Mouse (Mus musculus) embryonic facial prominence, embryonic 15.5 days (tissue): Measurements from ENCODE around the gene Gm10271. TPM values are rescaled to one million over a fixed set of nuclear protein-coding genes. Genes with fewer than 3 reads are reported as not detected.

Experiments
- ATAC-seq: fragments of 200-750 bp; cut with Nextera tagmentation; 2 replicates; pipeline ENCODE4 v1.8.0; 2017; ENCODE audit warnings: low read depth, moderate TSS enrichment; ENCODE audit not compliant: insufficient number of reproducible peaks, low FRiP score, low TSS enrichment
- H3K27ac ChIP-seq: fragments of 300-500 bp; sonication (generic); replicated peaks from 2 replicates; pipeline ENCODE4 v1.5.1; 2015; ENCODE audit warnings: mild to moderate bottlenecking, inconsistent platforms
- H3K27me3 ChIP-seq: fragments of 300-500 bp; sonication (generic); 2 replicates; pipeline ENCODE4 v1.6.1; 2015; ENCODE audit warnings: inconsistent platforms
- H3K36me3 ChIP-seq: fragments of 300-500 bp; sonication (generic); 2 replicates; pipeline ENCODE4 v1.6.1; 2015; ENCODE audit warnings: mild to moderate bottlenecking, inconsistent platforms
- H3K4me1 ChIP-seq: fragments of 300-500 bp; sonication (generic); 2 replicates; pipeline ENCODE4 v1.6.1; 2015; ENCODE audit warnings: inconsistent platforms
- H3K4me2 ChIP-seq: fragments of 300-500 bp; sonication (generic); replicated peaks from 2 replicates; pipeline ENCODE4 v1.6.1; 2015; ENCODE audit warnings: mild to moderate bottlenecking, inconsistent platforms
- H3K4me3 ChIP-seq: fragments of 300-500 bp; sonication (generic); replicated peaks from 2 replicates; pipeline ENCODE4 v1.5.1; 2015; ENCODE audit warnings: mild to moderate bottlenecking, inconsistent platforms
- H3K9ac ChIP-seq: fragments of 300-500 bp; sonication (generic); 2 replicates; pipeline ENCODE4 v1.6.1; 2015; ENCODE audit warnings: inconsistent platforms
- H3K9me3 ChIP-seq: fragments of 300-500 bp; sonication (generic); replicated peaks from 2 replicates; pipeline ENCODE4 v1.6.1; 2016; ENCODE audit warnings: inconsistent platforms
- WGBS: fragments of 180-500 bp; shearing (Covaris S2); methylation state at CpG from one replicate; pipeline ENCODE4 v1.1.7; 2015; 5-methylcytosine and 5-hydroxymethylcytosine counted together
- polyA plus RNA-seq: library from polyadenylated mRNA; unstranded; fragments of >200 nt; fragmentation: Nextera tagmentation; extraction: Ambion mirVana; gene quantifications from 2 replicates; pipeline ENCODE4 v1.2.1, GENCODE M21; 2015

Gm10271 gene
- not detected in 2 replicates for polyA plus RNA-seq

GRCm38 (mm10) chr10:116972509-116972908 lies at the start of gene Gm10271:
Gene Gm10271 (minus strand): TSS chr10:116972609.
- 95% methylated on average over 6 of the region's 6 CpGs for WGBS
- no peaks in the 10 kb centered on the region for H3K27me3 ChIP-seq
- no peak within 1 kb of the TSS for H3K4me3 ChIP-seq
- no peak within 1 kb of the TSS for H3K27ac ChIP-seq
- no peak for ATAC-seq
- H3K9ac ChIP-seq: no peak within 1 kb of the TSS
- H3K4me2 ChIP-seq: no peak within 1 kb of the TSS
- no peaks in the 10 kb centered on the region for H3K9me3 ChIP-seq
- no peaks in the 10 kb centered on the region for H3K36me3 ChIP-seq
- H3K4me1 ChIP-seq: no peaks in the 10 kb centered on the region

GRCm38 (mm10) chr10:117021020-117021754 lies 48.8 kb upstream of the Gm10271 start:
- 11% methylated on average over 21 of the region's 21 CpGs for WGBS
- H3K4me1 ChIP-seq: no peaks in the 10 kb centered on the region
- H3K36me3 ChIP-seq: no peaks in the 10 kb centered on the region
- H3K9me3 ChIP-seq: no peaks in the 10 kb centered on the region
- no peak overlapping the region for H3K9ac ChIP-seq
- H3K4me2 ChIP-seq: no peak overlapping the region
- H3K27ac ChIP-seq: no peak overlapping the region
- H3K4me3 ChIP-seq: no peak overlapping the region
- ATAC-seq: peak; percentile 73
- 0 out of 2 replicates have a peak, but pooled peaks cover 6% of the 10 kb centered on the region for H3K27me3 ChIP-seq

DNA sequence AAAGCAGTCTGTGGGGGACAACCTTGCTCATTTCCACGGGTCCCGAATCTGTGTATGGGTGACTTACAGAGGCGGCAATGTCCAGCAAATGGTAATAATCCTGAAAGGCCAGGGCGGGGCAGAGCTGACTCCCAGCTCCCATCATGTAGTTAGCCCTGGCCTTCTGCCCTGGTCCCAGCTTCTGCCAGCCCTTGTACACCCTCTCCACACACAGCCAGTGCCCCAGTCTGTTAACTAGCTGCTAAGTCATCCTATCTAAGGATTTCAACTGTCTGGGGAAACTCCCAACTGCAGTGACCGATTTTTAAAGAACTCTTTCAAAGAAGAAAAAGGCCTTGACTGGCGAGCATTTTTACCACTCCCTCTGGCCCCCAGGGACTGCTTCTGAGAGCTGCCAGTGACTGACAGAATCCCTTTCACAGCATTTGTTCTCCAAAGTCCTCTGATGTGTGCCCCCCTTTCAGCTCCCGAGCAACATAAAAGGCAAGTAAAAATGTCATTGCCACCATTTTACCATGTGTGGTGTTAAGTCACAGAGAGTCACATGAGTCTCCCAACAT lies 46.0 kb upstream of the Gm10271 start:
- Histone ChIP-seq H3K4me2 (no peak overlapping the region), H3K4me3 (no peak overlapping the region), H3K27ac (no peak overlapping the region), H3K9ac (no peak overlapping the region), H3K4me1 (no peaks in the 10 kb centered on the region), H3K9me3 (no peaks in the 10 kb centered on the region), H3K36me3 (no peaks in the 10 kb centered on the region), H3K27me3 (no peaks in the 10 kb centered on the region)
- no peak for ATAC-seq
- WGBS: 53% methylated on average over 7 of the region's 7 CpGs

DNA sequence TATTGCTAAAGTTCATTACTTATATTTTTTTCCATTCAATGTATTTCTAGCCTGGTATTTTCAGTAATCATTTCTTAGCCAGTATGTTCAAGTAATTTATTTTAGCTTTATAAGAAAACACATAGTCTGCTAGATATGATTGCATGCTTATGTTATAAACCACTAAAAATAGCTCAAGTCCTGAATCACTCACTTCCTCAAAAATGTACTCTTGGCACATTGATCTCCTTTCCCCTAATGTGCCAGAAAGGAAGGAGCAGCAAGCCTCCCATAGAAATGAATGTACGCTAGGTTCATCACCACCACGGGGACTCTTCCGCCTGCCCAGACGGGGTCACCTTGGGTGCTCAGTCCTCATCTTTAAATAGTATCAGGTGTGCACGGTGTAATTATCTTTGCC lies 42.2 kb upstream of the Gm10271 start:
- Histone ChIP-seq H3K4me3 (no peak overlapping the region), H3K4me2 (no peak overlapping the region), H3K9me3 (no peaks in the 10 kb centered on the region), H3K4me1 (no peaks in the 10 kb centered on the region), H3K27ac (no peak overlapping the region), H3K27me3 (no peaks in the 10 kb centered on the region), H3K9ac (no peak overlapping the region), H3K36me3 (no peaks in the 10 kb centered on the region)
- 83% methylated on average over 5 of the region's 5 CpGs for WGBS
- no peak for ATAC-seq

DNA sequence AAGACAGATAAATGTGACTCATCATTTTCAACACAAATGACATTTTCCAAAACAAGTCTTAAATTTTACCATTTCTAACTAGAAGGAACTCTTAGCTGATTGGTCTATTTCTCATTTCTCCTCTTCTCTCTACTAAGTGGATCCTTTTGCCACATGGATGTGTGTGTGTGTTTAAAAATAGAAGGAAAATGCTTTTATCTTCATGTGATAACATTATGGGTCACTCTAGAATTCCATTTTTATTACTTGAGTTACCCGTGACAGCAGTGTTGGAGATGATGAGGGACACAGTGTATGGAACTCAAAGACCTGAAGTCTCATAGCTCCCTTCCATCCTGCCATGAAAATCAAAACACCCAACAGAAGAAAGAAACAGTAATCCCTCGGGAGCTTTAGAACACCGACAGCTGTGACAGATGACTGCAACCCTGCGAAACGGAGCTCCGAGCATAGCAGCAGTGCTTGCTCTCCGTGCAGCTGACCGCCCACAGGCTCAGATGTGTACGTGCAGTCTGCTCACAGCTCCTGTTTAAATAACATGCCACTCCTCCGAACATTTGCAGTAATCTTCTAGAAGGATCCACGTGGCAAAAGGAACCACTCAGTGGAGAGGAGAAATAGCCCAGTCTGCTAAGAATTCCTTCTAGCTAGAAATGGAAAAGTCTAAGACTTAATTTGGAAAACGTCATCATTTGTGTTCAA lies 41.4 kb upstream of the Gm10271 start:
- no peaks in the 10 kb centered on the region for H3K27me3 ChIP-seq
- peak; percentile 82 for ATAC-seq
- no peaks in the 10 kb centered on the region for H3K4me1 ChIP-seq
- H3K4me2 ChIP-seq: peak overlapping the region; percentile 31
- no peaks in the 10 kb centered on the region for H3K9me3 ChIP-seq
- H3K9ac ChIP-seq: no peak overlapping the region
- 20% methylated on average over 12 of the region's 12 CpGs for WGBS
- H3K36me3 ChIP-seq: no peaks in the 10 kb centered on the region
- H3K27ac ChIP-seq: peak overlapping the region; percentile 48; the same call in 1 of the 2 replicates
- no peak overlapping the region for H3K4me3 ChIP-seq

DNA sequence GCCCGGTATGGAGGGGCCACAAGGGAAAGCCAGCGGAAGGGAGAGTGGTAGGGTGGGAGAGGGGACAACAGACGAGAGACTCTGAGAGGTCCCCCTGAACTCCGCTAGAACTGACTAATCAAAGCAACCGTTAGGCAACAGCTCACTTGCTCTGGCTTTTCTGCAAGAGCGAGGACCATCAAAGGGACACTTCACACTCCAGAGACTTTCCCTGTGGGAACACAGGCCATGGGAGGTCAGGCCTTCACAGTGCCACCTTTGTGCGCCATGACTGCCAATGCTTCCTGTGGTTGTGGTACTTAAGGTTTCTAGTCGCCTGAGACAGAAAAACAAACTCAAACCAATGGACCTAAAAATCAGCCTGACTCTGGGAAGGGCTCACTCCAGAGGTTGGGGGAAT lies 38.6 kb upstream of the Gm10271 start:
- H3K9ac ChIP-seq: no peak overlapping the region
- H3K9me3 ChIP-seq: no peaks in the 10 kb centered on the region
- H3K27me3 ChIP-seq: no peaks in the 10 kb centered on the region
- H3K27ac ChIP-seq: no peak overlapping the region
- 57% methylated on average over 8 of the region's 8 CpGs for WGBS
- H3K36me3 ChIP-seq: no peaks in the 10 kb centered on the region
- no peak for ATAC-seq
- H3K4me2 ChIP-seq: no peak overlapping the region
- H3K4me3 ChIP-seq: no peak overlapping the region
- H3K4me1 ChIP-seq: no peaks in the 10 kb centered on the region

DNA sequence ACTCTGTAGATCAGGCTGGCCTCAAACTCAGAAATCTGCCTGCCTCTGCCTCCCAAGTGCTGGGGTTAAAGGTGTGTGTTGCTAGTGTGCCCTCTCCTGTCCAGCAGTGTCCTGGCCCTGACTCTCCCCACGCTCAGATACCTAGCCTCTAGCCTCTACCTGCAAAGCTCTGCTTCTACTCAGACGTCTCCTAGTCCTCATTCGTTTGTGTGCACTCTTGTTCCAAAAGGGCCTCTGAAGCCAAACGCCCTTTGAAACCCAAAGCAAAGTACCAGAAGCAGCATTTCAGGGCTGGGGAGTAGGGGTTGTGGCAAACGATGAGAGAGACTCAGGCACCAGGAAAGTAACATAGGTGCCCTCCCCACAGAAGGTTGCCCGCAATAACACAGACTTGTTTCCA lies 37.3 kb upstream of the Gm10271 start:
- no peak for ATAC-seq
- no peaks in the 10 kb centered on the region for H3K27me3 ChIP-seq
- peaks cover 3% of the 10 kb centered on the region; the same call in 1 of the 2 replicates for H3K4me1 ChIP-seq
- WGBS: 81% methylated on average over 6 of the region's 6 CpGs
- no peaks in the 10 kb centered on the region for H3K36me3 ChIP-seq
- H3K4me2 ChIP-seq: no peak overlapping the region
- H3K27ac ChIP-seq: no peak overlapping the region
- no peak overlapping the region for H3K9ac ChIP-seq
- H3K4me3 ChIP-seq: no peak overlapping the region
- no peaks in the 10 kb centered on the region for H3K9me3 ChIP-seq

DNA sequence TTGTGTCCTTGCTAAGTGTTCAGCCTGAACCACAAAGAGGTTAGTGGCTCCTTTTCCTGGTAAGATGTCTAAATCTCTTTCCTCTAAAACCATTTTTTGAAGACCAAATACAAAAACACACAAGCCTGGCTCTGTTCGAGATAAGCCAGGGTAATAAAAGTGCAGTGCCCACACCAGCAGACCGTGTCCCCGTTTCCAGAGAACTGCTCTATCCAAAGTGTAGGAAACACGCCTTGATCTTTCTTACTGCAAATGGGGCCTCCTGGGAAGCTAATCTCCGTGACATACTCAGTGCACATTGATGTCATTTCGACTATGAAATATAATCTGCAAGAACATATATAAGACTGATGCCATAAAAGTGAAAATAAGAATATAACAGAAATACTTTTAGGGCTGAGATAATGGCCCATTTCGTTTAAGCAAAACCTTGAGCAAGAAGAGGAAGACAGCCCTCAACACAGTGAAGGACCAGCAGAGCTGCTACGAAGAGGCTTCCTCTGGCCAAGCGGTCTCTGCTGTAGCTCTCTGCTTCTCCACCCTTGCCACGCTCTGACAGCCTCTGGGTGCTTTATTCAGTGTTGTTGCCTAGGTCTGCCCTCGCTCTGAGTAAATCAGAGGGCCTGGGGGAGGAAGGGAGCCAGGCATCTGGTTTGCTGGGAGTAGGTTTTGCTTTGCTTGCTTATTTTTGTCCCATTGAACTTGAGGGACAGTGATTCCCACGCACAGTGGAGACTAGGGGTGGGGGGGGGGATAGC lies 33.5 kb upstream of the Gm10271 start:
- Histone ChIP-seq H3K27ac (no peak overlapping the region), H3K4me1 (peaks cover 4% of the 10 kb centered on the region; the same call in 1 of the 2 replicates), H3K9ac (no peak overlapping the region), H3K4me3 (no peak overlapping the region), H3K27me3 (no peaks in the 10 kb centered on the region), H3K36me3 (no peaks in the 10 kb centered on the region), H3K4me2 (no peak overlapping the region), H3K9me3 (no peaks in the 10 kb centered on the region)
- ATAC-seq: no peak
- 49% methylated on average over 12 of the region's 12 CpGs for WGBS

GRCm38 (mm10) chr10:117004695-117005094 lies 32.3 kb upstream of the Gm10271 start:
- H3K4me1 ChIP-seq: peaks cover 4% of the 10 kb centered on the region; the same call in 1 of the 2 replicates
- no peaks in the 10 kb centered on the region for H3K9me3 ChIP-seq
- WGBS: 55% methylated on average over 5 of the region's 5 CpGs
- H3K27me3 ChIP-seq: no peaks in the 10 kb centered on the region
- H3K4me3 ChIP-seq: no peak overlapping the region
- H3K27ac ChIP-seq: no peak overlapping the region
- H3K4me2 ChIP-seq: no peak overlapping the region
- H3K9ac ChIP-seq: no peak overlapping the region
- H3K36me3 ChIP-seq: no peaks in the 10 kb centered on the region
- ATAC-seq: no peak

GRCm38 (mm10) chr10:117000975-117001374 lies 28.6 kb upstream of the Gm10271 start:
- Histone ChIP-seq H3K4me3 (no peak overlapping the region), H3K9me3 (no peaks in the 10 kb centered on the region), H3K4me1 (peaks cover 4% of the 10 kb centered on the region; the same call in 1 of the 2 replicates), H3K4me2 (no peak overlapping the region), H3K9ac (no peak overlapping the region), H3K36me3 (no peaks in the 10 kb centered on the region), H3K27ac (no peak overlapping the region), H3K27me3 (no peaks in the 10 kb centered on the region)
- ATAC-seq: 0 out of 2 replicates have a peak, but pooled peaks have one; percentile 29
- 48% methylated on average over 12 of the region's 12 CpGs for WGBS
